Mouse (Mus musculus): ENCODE measurements around the gene B4galt5.

The B4galt5 gene

DNA sequence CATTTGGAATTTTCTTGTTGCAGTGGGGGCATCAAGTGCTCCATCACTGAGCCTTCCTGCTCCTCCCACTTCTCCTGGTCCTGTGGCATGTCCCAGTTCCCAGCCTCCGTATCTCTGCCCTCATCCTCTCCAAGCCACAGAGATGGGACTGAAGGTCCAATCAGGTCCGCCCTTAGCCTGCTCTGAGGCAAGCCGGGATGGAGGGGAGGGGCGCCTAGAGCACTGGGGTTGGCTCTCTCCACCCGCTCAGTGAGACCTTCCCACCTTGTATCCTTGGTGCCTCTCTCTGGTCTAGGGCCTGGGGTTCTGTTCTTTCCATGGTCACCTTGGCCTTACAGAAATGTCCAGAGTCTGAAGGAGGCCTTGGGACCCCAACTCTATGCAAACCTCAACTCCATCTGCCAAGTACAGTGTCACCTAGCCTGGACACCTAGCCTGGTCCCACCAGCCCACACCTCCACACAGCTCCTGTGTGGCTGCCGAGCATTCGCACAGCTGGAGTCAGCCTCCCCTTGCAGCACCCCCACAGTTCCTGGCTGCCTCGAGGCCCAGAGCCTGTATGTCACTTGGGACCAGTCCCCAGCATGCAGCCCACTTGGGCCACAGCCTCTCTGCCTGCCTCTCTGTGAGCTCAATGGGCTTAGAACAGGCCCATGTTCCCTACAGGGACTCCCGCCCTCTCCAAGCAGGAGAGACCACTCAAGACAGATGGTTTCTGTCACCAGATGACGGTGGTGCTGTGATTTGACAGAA lies 74.1 kb downstream of the B4galt5 start:
- no peak for DNase-seq

GRCm38 (mm10) chr2:167273206-167273740 lies 75.7 kb downstream of the B4galt5 start:
- no peak for DNase-seq

DNA sequence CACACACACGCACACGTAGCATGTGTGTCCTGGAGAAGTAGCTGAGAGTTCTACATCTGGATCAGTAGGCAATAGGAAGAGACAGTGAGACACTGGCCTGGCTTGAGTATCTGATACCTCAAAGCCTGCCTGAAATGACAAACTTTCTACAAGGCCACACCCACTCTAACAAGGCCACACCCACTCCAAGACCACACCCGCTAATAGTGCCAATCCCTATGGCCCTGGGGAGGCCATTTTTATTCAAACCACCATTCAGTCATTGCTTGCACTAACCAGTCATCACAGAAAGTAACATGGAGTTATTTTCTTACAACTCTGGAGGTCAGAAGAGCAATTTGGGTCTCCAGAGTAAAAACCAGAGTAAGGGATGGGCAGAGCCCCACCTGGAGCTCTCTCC lies 76.3 kb downstream of the B4galt5 start:
- DNase-seq, result no peak

GRCm38 (mm10) chr2:167271121-167271521 lies 77.9 kb downstream of the B4galt5 start:
- DNase-seq, result no peak

DNA sequence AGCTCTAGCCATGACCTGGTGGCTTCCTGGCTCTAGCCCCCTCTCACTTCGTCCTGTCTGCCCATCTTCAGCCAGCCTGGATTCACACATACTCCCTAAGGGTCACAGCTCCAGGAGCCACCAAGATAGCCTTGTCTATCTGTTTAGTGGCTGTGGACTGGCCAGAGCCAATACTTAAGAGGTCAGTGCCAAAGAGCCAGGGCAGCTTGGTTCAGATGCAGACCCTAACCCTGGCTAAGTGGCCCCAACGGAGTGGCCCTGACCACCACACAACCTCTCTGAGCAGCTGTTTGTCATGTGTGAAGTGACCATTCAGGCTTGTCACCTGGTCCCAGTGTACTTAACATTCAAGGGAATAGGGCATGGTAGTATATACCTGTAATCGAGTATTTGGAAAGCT lies 78.5 kb downstream of the B4galt5 start:
- DNase-seq, result no peak

- no peak for DNase-seq
Observed at GRCm38 (mm10) chr2:167268721-167269120, 80.3 kb downstream of the B4galt5 start.

- no peak for DNase-seq
Observed at GRCm38 (mm10) chr2:167268411-167268690, 80.6 kb downstream of the B4galt5 start.

- DNase-seq, result no peak
Observed at GRCm38 (mm10) chr2:167267531-167268410, 81.2 kb downstream of the B4galt5 start.

GRCm38 (mm10) chr2:167266231-167266630 lies 82.8 kb downstream of the B4galt5 start:
- DNase-seq, result no peak

DNA sequence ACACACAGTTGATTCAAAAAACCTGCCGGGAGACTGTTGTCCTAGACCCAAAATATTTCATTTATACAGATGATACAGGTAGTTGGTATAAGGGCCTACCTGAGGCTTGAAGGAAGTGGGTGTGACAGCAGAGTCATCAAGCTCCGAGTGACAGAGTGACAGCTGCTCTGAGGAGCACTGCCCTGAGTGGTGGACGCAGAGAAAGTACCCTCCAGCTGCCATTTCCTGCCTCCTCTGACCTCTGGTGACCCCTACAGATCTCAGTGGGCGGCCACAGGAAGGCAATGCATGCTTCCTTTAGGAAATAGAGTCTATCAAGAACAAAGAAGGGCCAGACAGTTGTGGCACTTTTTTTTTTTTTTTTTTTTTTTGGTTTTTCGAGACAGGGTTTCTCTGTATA lies 83.2 kb downstream of the B4galt5 start:
- DNase-seq, result peak; percentile 49

DNA sequence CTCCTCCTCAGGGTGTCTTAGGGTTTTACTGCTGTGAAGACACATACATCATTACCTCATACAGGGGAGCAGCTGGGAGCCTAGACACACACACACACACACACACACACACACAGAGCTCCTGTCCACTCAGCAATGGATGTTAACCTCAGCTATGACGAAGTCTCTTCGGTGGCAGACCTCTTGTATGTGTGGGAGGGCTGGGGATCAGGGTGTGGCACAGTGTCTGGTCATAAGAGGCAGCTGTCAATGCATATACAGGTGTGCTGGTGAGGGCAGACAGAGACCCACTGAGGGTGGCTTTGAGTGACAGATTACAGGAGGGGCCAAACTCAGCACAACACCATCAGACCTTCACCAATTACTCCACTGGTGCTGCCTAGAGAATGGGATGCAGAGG lies 84.0 kb downstream of the B4galt5 start:
- DNase-seq, result no peak

DNA sequence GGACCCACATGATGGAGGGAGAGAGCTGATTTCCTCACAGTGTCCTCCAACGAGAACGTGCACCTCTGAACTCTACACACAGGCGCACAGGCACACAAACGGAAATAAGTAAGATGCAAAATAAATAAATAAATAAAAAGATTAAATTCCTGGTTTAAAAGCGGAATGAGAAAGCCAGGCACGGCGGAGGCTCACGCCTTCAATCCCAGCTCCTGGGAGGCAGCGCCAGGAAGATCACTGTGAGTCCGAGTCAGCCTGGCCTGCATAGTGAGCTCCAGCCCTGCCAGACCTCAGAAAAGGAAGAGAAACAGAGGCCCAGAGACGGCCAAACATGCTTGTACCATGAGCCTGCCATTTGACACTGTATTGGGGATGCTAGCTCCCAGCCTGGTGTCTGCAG lies 85.1 kb downstream of the B4galt5 start:
- no peak for DNase-seq

GRCm38 (mm10) chr2:167263040-167263810 lies 85.8 kb downstream of the B4galt5 start:
- no peak for DNase-seq

DNA sequence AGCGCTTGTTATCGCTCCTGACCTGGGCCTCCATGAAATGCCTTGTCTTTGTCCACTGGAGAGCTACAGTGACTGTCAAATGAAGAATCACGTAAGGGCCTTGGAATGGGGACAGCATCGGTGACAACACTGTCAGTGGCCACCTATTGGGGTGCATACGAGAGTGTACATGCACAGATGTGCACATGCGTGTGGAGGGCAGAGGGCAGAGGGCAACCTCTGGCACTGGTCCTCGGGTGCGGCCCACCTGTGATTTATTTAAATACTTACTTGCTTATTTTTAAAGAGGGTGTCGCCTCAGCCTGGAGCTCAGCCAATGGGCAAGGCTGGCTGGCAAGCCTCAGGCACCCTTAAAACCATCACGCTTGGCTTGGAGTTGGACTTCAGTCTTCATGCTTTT lies 86.5 kb downstream of the B4galt5 start:
- DNase-seq, result no peak

- DNase-seq, result no peak
Observed at GRCm38 (mm10) chr2:167261106-167261505, 87.9 kb downstream of the B4galt5 start.

- DNase-seq, result no peak
Observed at GRCm38 (mm10) chr2:167257790-167258189, 91.2 kb downstream of the B4galt5 start.

GRCm38 (mm10) chr2:167254808-167255207 lies 94.2 kb downstream of the B4galt5 start:
- DNase-seq, result no peak

DNA sequence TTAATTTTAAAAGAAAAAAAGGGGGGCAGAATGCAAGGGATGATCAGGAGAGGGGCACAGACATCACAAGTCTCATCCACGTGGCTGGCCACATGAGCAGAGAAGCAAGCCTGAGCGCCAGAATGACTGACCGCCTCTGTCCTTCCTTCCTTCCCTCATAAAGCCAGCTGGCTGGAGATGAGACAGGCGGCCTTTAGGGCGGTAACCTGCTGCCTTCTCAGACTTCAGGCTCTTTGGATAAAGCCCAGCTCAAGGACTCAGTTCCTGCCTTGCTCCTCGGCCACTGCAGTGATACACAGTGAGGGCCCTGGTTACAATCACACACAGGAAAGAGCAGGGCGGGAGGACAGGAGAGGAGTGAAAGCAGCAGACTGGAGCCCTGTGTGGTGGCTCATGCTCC lies 94.8 kb downstream of the B4galt5 start:
- DNase-seq, result peak; percentile 68

- no peak for DNase-seq
Observed at GRCm38 (mm10) chr2:167253476-167253875, 95.5 kb downstream of the B4galt5 start.

DNA sequence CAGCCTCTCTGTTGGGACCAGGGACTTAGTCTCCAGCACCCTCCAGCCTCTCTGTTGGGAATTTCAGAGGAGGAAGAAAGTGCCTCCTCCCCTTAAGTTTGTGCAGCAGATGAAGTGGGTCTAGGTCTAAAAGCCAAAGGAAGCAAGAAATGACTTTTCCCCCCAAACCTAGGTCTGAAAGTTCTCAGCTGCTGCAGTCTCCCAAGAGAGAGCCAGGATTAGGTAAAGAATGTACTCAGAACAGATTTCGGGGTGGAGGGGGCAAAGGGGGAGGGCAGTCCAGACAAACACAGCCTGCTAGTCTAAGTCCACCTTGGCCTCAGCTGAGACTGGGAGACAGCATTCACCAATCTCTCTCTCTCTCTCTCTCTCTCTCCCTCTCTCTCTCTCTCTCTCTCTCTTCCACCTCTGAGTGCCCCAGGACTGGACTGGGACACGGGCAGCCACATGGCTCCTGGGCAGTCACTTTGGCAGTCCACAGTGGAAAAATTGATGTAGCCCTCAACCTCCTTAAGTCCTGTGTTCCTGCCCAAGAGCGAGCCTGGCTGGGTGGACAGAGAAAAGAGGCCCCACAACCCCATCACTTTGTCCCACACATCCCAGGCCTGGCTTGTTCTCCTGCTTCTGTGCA lies 96.8 kb downstream of the B4galt5 start:
- DNase-seq, result peak; percentile 25

- DNase-seq, result peak; percentile 47
Observed at GRCm38 (mm10) chr2:167250736-167251337, 98.1 kb downstream of the B4galt5 start.

DNA sequence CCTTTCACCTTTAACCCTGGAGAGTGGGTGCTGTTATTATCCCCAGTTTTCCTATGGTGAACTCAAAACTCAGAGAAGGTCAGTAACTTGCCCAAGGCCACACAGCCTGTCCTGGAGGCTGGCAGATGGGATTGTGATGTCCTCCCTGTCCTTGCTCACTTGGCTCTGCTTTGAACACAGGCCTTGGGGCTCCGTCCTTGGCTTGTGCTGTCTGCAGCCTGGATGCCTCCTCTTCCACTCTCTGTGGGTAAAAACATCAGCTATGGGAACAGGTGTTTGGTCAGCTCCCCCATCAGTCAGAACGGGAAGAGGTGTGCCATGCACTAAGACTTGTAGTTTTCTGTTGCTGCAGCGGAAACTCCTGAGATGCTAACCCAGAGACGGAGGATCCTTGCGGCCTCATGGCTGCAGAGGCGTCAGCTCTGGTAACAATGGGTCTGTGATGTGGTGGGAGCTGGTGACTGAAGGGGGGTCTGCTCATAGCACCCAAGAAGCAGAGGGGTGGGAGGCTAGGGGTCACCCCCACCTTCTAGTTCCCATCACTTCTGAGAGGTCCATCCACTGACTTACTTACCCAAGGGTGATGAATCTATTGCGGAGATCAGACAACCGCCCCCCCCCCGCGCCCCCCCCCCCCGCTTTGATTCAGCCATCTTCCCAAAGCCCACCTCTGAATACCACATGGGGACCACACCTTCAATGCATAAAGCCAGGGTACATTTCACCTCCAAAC lies 98.8 kb downstream of the B4galt5 start:
- DNase-seq, result no peak

Measured in kidney, postnatal 14 days (tissue).